Mouse (Mus musculus) megakaryocyte, embryonic 14.5 days (primary cell): ENCODE results near the gene St3gal3. TPM values are rescaled to one million over a fixed set of nuclear protein-coding genes. Genes with fewer than 3 reads are reported as not detected.

Source experiments
- H3K27me3 ChIP-seq: replicated peaks from 2 replicates; pipeline ENCODE3; 2012; ENCODE audit warnings: inconsistent platforms
- H3K36me3 ChIP-seq: replicated peaks from 2 replicates; pipeline ENCODE3; 2012; ENCODE audit warnings: low read length, inconsistent platforms, mixed read lengths
- H3K4me1 ChIP-seq: 2 replicates; pipeline ENCODE4 v1.6.1; 2012; ENCODE audit warnings: inconsistent platforms
- H3K4me3 ChIP-seq: replicated peaks from 2 replicates; pipeline ENCODE3; 2012; ENCODE audit warnings: moderate library complexity, mild to moderate bottlenecking, inconsistent platforms
- H3K9me3 ChIP-seq: 2 replicates; pipeline ENCODE4 v1.6.1; 2012; ENCODE audit warnings: inconsistent platforms
- FLI1 ChIP-seq: IDR thresholded peaks from 2 replicates; pipeline ENCODE4 v1.6.1; 2012; ENCODE audit warnings: low read length, inconsistent platforms, mixed read lengths
- GATA1 ChIP-seq: IDR thresholded peaks from 3 replicates; pipeline ENCODE4 v1.6.1; 2012; ENCODE audit warnings: mixed read lengths, low read length, inconsistent platforms, borderline replicate concordance
- polyA plus RNA-seq: library from polyadenylated mRNA; stranded (reverse); fragments of >175 nt; gene quantifications from 2 replicates; pipeline ENCODE4 v1.2.3, GENCODE M21; 2012; ENCODE audit warnings: low replicate concordance; ENCODE audit not compliant: insufficient read depth

The St3gal3 gene
- polyA plus RNA-seq, 1 experiment = 17.4 TPM

GRCm38 (mm10) chr4:117916386-117916785 lies 218.3 kb downstream of the St3gal3 start:
- Histone ChIP-seq H3K4me1 (peaks cover 78% of the 10 kb centered on the region), H3K36me3 (peaks cover 17% of the 10 kb centered on the region), H3K27me3 (no peaks in the 10 kb centered on the region), H3K9me3 (no peaks in the 10 kb centered on the region), H3K4me3 (peak overlapping the region; percentile 70)
- TF ChIP-seq FLI1 = no peak
- no peak for TF ChIP-seq GATA1

DNA sequence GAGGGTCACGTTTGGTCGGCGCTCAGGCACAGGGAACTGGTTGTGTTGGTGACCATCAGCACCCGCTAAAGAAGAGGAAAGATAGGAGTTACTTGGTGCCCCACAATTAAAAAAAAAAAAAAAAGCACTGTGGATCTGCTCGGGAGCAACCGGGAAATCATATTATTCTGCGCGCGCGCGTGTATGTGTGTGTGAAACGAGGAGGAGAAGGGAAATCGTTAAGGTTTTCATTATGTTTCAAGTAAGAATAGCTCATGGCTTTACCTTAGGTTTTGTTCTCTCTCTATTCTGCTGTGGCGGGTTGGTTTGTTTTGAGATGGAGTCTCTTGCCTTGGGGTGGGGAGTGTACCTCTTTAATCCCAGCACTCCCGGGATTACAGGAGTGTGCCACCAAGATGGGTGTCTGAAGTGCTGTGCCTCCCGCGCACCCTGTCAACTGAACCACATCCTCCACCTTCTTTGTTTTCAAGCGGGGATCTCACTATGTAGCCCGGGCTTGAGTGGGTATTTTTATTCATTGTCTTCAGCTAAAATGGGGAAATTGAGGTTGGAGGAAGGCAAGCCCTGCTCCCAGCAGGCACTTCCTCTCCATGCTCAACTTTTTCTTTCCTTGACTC lies 219.1 kb downstream of the St3gal3 start:
- Histone ChIP-seq H3K9me3 (no peaks in the 10 kb centered on the region), H3K36me3 (peaks cover 24% of the 10 kb centered on the region), H3K4me1 (peaks cover 75% of the 10 kb centered on the region), H3K4me3 (peak overlapping the region; percentile 98), H3K27me3 (no peaks in the 10 kb centered on the region)
- TF ChIP-seq GATA1 (no peak), FLI1 (no peak)

GRCm38 (mm10) chr4:117914591-117915442 lies 219.9 kb downstream of the St3gal3 start, which contains the start of gene Ipo13:
Gene Ipo13 (minus strand): TSS chr4:117914999.
- Histone ChIP-seq H3K9me3 (no peaks in the 10 kb centered on the region), H3K36me3 (peaks cover 29% of the 10 kb centered on the region), H3K27me3 (no peaks in the 10 kb centered on the region), H3K4me1 (peaks cover 79% of the 10 kb centered on the region), H3K4me3 (peak within 1 kb of the TSS; percentile 98)
- TF ChIP-seq GATA1 (no peak), FLI1 (no peak)

DNA sequence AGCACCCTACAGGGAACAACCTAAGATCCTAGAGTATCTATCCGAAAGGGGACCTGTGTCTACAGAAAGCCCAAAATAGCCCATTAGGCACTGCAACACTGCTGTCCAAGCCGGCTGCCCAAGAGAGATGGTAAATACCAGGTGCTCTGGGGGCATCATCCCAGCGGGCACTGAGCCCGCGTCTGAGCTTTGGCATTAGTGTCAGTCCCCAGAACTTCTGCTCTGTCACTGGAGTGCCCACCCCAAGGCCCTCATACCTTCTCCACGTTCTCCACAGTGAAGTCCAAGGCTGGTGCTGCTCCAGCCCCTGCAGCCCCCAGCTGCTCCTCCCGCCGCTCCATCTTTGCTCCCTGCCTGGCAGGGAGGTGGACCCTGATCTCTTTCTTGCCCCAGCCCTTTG lies 220.7 kb downstream of the St3gal3 start:
- Histone ChIP-seq H3K4me3 (peak overlapping the region; percentile 98), H3K27me3 (no peaks in the 10 kb centered on the region), H3K4me1 (peaks cover 81% of the 10 kb centered on the region), H3K9me3 (no peaks in the 10 kb centered on the region), H3K36me3 (peaks cover 35% of the 10 kb centered on the region)
- no peak for TF ChIP-seq GATA1
- TF ChIP-seq FLI1 = no peak

DNA sequence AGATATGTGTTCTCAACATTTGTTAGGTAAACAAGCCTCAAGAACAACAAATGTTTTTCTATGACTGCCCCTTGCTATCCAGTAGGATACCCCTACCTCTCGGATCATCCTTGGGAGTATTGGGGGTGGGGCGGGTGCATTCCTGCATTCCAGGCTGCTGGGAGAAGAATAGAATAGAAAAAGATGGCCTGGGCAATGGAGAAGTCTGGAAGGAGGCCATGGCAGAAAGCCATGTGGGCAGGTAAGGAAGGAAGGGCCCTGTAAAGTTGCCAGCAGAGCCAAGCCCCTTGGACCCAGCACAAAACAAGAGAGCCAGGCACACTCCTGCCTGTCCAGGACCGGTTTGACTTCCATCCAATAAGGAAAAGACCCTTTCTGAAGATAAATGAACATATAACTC lies 221.3 kb downstream of the St3gal3 start:
- Histone ChIP-seq H3K36me3 (peaks cover 40% of the 10 kb centered on the region), H3K4me3 (no peak overlapping the region), H3K9me3 (no peaks in the 10 kb centered on the region), H3K4me1 (peaks cover 80% of the 10 kb centered on the region), H3K27me3 (no peaks in the 10 kb centered on the region)
- TF ChIP-seq GATA1 = no peak
- no peak for TF ChIP-seq FLI1

DNA sequence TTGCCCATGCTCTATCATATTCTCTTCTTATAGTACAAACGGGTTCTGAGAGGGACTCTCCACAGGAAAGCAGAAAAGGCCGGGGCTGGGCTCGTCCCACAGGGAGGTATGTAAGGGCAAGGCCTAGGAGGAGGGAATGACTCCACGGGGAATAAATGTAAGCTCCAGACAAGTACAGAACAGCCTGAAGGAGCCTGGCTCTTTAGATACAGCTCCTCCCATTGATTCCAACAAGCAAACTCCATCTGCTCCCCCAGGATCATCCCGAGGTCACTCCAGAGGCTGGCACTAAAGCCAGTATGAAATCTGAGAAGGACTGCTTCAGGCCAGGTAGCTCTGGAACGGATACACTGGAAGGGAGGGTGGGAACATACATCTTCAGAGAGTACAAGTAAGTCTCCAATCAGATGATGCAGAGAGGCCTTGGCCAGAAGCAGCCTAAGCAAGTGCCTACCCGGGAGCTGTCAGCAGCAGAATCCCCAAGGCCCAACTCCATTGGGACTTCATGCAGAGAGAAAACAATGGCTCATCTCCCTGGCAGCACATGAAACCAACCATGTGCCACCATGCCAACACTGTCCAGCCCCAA lies 221.9 kb downstream of the St3gal3 start:
- Histone ChIP-seq H3K36me3 (peaks cover 47% of the 10 kb centered on the region), H3K4me3 (peak overlapping the region; percentile 56), H3K9me3 (no peaks in the 10 kb centered on the region), H3K4me1 (peaks cover 79% of the 10 kb centered on the region), H3K27me3 (no peaks in the 10 kb centered on the region)
- TF ChIP-seq FLI1 (no peak), GATA1 (no peak)

GRCm38 (mm10) chr4:117912131-117912561 lies 222.6 kb downstream of the St3gal3 start:
- peaks cover 52% of the 10 kb centered on the region for H3K36me3 ChIP-seq
- TF ChIP-seq FLI1 (no peak), GATA1 (no peak)
- no peak overlapping the region for H3K4me3 ChIP-seq
- H3K9me3 ChIP-seq = no peaks in the 10 kb centered on the region
- no peaks in the 10 kb centered on the region for H3K27me3 ChIP-seq
- peaks cover 76% of the 10 kb centered on the region for H3K4me1 ChIP-seq

DNA sequence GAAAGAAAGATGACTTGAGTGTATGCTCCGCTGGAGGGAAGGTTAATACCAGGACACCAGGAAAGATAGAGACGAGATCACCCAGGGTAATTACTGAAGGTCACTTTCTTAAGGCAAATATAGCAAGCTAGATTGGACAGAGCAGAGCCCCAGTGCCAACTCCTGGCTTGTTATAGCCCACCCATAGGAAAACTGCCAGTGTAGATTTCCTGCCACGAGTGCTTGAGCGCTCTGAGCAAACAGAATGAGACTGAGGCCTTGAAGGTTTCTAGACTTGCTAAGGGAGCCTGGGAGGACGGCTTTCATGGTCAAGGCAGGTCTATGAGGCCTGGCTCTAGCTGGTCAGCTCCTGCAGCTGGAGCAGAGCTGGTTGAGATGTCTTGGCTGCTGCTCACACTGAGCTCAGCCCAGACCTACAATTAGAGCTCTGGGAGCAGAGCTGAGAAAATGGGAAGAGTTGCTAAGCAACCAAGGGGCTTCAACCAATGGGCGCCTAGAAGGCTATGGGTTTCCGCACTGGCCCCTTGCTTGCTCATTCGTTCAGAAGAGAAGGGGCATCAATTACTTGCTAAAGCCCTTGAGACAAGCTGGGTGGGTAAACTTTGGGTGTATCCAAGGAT lies 225.8 kb downstream of the St3gal3 start:
- H3K4me3 ChIP-seq = no peak overlapping the region
- peaks cover 81% of the 10 kb centered on the region for H3K36me3 ChIP-seq
- H3K27me3 ChIP-seq = no peaks in the 10 kb centered on the region
- no peaks in the 10 kb centered on the region for H3K9me3 ChIP-seq
- peaks cover 55% of the 10 kb centered on the region for H3K4me1 ChIP-seq
- TF ChIP-seq FLI1 = no peak
- TF ChIP-seq GATA1 = no peak

GRCm38 (mm10) chr4:117906196-117906595 lies 228.5 kb downstream of the St3gal3 start:
- Histone ChIP-seq H3K36me3 (peaks cover 89% of the 10 kb centered on the region), H3K27me3 (no peaks in the 10 kb centered on the region), H3K4me1 (peaks cover 27% of the 10 kb centered on the region), H3K9me3 (no peaks in the 10 kb centered on the region), H3K4me3 (no peak overlapping the region)
- no peak for TF ChIP-seq FLI1
- no peak for TF ChIP-seq GATA1

- Histone ChIP-seq H3K4me1 (peaks cover 20% of the 10 kb centered on the region), H3K36me3 (peaks cover 94% of the 10 kb centered on the region), H3K27me3 (no peaks in the 10 kb centered on the region), H3K4me3 (no peak overlapping the region), H3K9me3 (no peaks in the 10 kb centered on the region)
- TF ChIP-seq FLI1 (no peak), GATA1 (no peak)
These were observed 230.0 kb downstream of the St3gal3 start for GRCm38 (mm10) chr4:117904761-117905160.
